ENCODE assay signal across 9 mouse cellular contexts in genomic region chr11:104510606-104511005, GRCm38 (mm10). TPM values are rescaled to one million over a fixed set of nuclear protein-coding genes. Genes with fewer than 3 reads are reported as not detected.
DNase-seq lines count a peak whose midpoint lies in the region; ATAC-seq lines count a peak whose summit lies in the region.
"Had no signal": no experiment of that assay in that cellular context is flagged by ENCODE, and none has a peak within 500 bp of the region (broad histone marks: within the 10 kb centered on the region; RNA-seq: fewer than 3 reads in every experiment).

No protein-coding gene starts in this region.

- H3K27me3 ChIP-seq in kidney, embryonic 16.5 days (ENCODE audit: insufficient read depth, low read length) = no peaks in the 10 kb centered on the region
- no peaks in the 10 kb centered on the region for H3K27me3 ChIP-seq in forebrain, embryonic 13.5 days
- H3K27me3 ChIP-seq: hindbrain, embryonic 15.5 days had no signal

- ATAC-seq in kidney, embryonic 16.5 days (ENCODE audit: low FRiP score, low TSS enrichment) = no peak
- ATAC-seq in forebrain, embryonic 13.5 days = no peak

- H3K9me3 ChIP-seq in kidney, embryonic 16.5 days (ENCODE audit: low read length) = no peaks in the 10 kb centered on the region
- H3K9me3 ChIP-seq in forebrain, embryonic 13.5 days (replicated peaks) = no peaks in the 10 kb centered on the region
- H3K9me3 ChIP-seq: hindbrain, embryonic 15.5 days had no signal

- H3K9ac ChIP-seq in kidney, embryonic 16.5 days (replicated peaks; ENCODE audit: low read length) = no peak overlapping the region
- H3K9ac ChIP-seq in forebrain, embryonic 13.5 days = no peak overlapping the region
- H3K9ac ChIP-seq: hindbrain, embryonic 15.5 days had no signal

- H3K27ac ChIP-seq in kidney, embryonic 16.5 days (ENCODE audit: low read length) = no peak overlapping the region
- H3K27ac ChIP-seq in forebrain, embryonic 13.5 days = no peak overlapping the region
- H3K27ac ChIP-seq: hindbrain, embryonic 15.5 days had no signal

- H3K36me3 ChIP-seq in kidney, embryonic 16.5 days (ENCODE audit: insufficient read depth, low read length) = peaks cover 57% of the 10 kb centered on the region
- peaks cover 88% of the 10 kb centered on the region for H3K36me3 ChIP-seq in forebrain, embryonic 13.5 days (ENCODE audit: poor library complexity, severe bottlenecking)

- DNase-seq in adrenal gland, postnatal 10 days = peak; percentile 39
- no peak for DNase-seq in adrenal gland, adult 18-20 months (ENCODE audit: low spot score in 2 of 2)
- peak; percentile 9 for DNase-seq in kidney, postnatal 14 days
- peak; percentile 12 for DNase-seq in MEL-GATA-1-ER (ENCODE audit: extremely low read depth, low read depth)
- peak; percentile 18 for DNase-seq in fibroblast of lung, adult 2 months (ENCODE audit: low read depth)
- peak; percentile 34 for DNase-seq in mesoderm, embryonic 11.5 days (ENCODE audit: low read depth, low spot score)

- H3K4me3 ChIP-seq in kidney, embryonic 16.5 days (ENCODE audit: low read length) = no peak overlapping the region
- no peak overlapping the region for H3K4me3 ChIP-seq in forebrain, embryonic 13.5 days
- H3K4me3 ChIP-seq: hindbrain, embryonic 15.5 days had no signal

- no peaks in the 10 kb centered on the region for H3K4me1 ChIP-seq in kidney, embryonic 16.5 days (ENCODE audit: insufficient read depth, low read length)
- no peaks in the 10 kb centered on the region for H3K4me1 ChIP-seq in forebrain, embryonic 13.5 days
- H3K4me1 ChIP-seq: hindbrain, embryonic 15.5 days had no signal

- WGBS in kidney, embryonic 16.5 days = 90% methylated on average over 2 of the region's 2 CpGs
- 96% methylated on average over 2 of the region's 2 CpGs for WGBS in forebrain, embryonic 13.5 days

- H3K4me2 ChIP-seq in kidney, embryonic 16.5 days (replicated peaks; ENCODE audit: low read depth, low read length) = no peak overlapping the region
- H3K4me2 ChIP-seq in forebrain, embryonic 13.5 days = no peak overlapping the region
- H3K4me2 ChIP-seq: hindbrain, embryonic 15.5 days had no signal

RNA-seq across cellular contexts. Expression of gene Cdc27, which starts 39.8 kb away (rescaled TPM):
- total RNA-seq in adrenal gland, postnatal 10 days (2021) = 10 to 100 TPM; 53.0 to 57.6 TPM
- total RNA-seq in adrenal gland, adult 18-20 months (2021) = 10 to 100 TPM; 60.3 to 63.1 TPM
- 34.7 and 37.1 TPM in 2 replicates for polyA plus RNA-seq in kidney, embryonic 16.5 days (2015; fragmentation: Nextera tagmentation; extraction: Ambion mirVana)
- polyA plus RNA-seq in forebrain, embryonic 13.5 days (2015; fragmentation: Nextera tagmentation; extraction: Ambion mirVana) = 43.7 and 51.4 TPM in 2 replicates

RNA-seq across cellular contexts. Expression of gene Myl4, which starts 39.9 kb away (rescaled TPM):
- total RNA-seq in adrenal gland, postnatal 10 days (2021) = 10 to 100 TPM in 1 of 2 experiments, 1 to 10 TPM in 1; 5.2 to 11.4 TPM
- total RNA-seq in adrenal gland, adult 18-20 months (2021) = 1 to 10 TPM; 3.6 to 4.3 TPM
- polyA plus RNA-seq in kidney, embryonic 16.5 days (2015; fragmentation: Nextera tagmentation; extraction: Ambion mirVana) = 7.1 and 11.6 TPM in 2 replicates
- 1.2 and 2.8 TPM in 2 replicates for polyA plus RNA-seq in forebrain, embryonic 13.5 days (2015; fragmentation: Nextera tagmentation; extraction: Ambion mirVana)

RNA-seq across cellular contexts. Expression of gene Kansl1, which starts 41.9 kb away (rescaled TPM):
- total RNA-seq in adrenal gland, postnatal 10 days (2021) = 10 to 100 TPM; 40.9 to 46.3 TPM
- 10 to 100 TPM; 49.9 to 52.7 TPM for total RNA-seq in adrenal gland, adult 18-20 months (2021)
- polyA plus RNA-seq in kidney, embryonic 16.5 days (2015; fragmentation: Nextera tagmentation; extraction: Ambion mirVana) = 22.5 and 27.1 TPM in 2 replicates
- polyA plus RNA-seq in forebrain, embryonic 13.5 days (2015; fragmentation: Nextera tagmentation; extraction: Ambion mirVana) = 26.1 and 29.3 TPM in 2 replicates

Comparison
In these comparisons a context has a peak if more than half of its experiments do, and no peak if none do; other contexts are left out.
1. DNase-seq: peak in adrenal gland, postnatal 10 days (single experiment), kidney, postnatal 14 days (single experiment), MEL-GATA-1-ER (single experiment), fibroblast of lung, adult 2 months (single experiment) and mesoderm, embryonic 11.5 days (single experiment); none in adrenal gland, adult 18-20 months (0 of 2).